Mouse (Mus musculus): ENCODE results near the gene Tas2r135. TPM values are rescaled to one million over a fixed set of nuclear protein-coding genes. Genes with fewer than 3 reads are reported as not detected.

Gene Tas2r135
- total and polyA plus RNA-seq, 3 experiments, result not detected

DNA sequence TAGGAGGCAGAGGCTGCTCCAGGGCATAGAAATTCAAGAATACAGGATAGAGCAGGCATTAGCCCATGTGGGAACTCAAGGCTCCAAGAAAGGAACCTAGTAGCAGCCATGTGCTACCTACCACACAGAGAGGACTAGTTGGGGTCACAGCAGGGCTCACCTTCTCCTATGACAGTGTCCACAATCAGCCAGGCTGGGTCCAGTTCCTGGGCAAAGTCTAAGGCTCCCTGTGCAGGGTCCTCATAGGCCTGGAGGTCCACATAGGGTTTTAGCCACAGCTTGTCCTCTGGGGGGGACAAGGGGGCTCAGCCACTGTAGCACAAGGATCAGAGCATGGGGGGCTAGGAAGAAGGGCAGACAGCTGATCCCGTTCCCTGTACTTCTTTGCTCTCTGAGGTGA, 42.7 kb upstream of the Tas2r135 start:
- Histone ChIP-seq H3K36me3 (ENCODE audit: control insufficient read depth in 1 of 2, insufficient read depth in 2 of 2, low read length in 2 of 2) (peaks cover 0 to 2% of the 10 kb centered on the region in 2 experiments; a peak in 2 of 4 replicates), H3K27ac (ENCODE audit: control insufficient read depth, low read depth, low read length) (no peak overlapping the region), H3K79me2 (ENCODE audit: control insufficient read depth, insufficient read depth, low read length, poor library complexity) (no peaks in the 10 kb centered on the region), H3K4me3 (ENCODE audit: control insufficient read depth in 1 of 2, insufficient read depth in 1 of 2, low read depth in 2 of 2, low read length in 2 of 2) (no peak overlapping the region), H3K9ac (ENCODE audit: control insufficient read depth, low read depth, low read length, poor library complexity, severe bottlenecking) (no peak overlapping the region), H3K4me1 (ENCODE audit: control insufficient read depth in 1 of 2, insufficient read depth in 2 of 2, low read length in 2 of 2) (peaks cover 0 to 11% of the 10 kb centered on the region in 2 experiments; a peak in 2 of 4 replicates), H3K9me3 (replicated peaks; ENCODE audit: insufficient read depth, low read length) (no peaks in the 10 kb centered on the region), H3K27me3 (ENCODE audit: control insufficient read depth in 1 of 2, insufficient read depth in 2 of 2, low read length in 2 of 2) (no peaks in the 10 kb centered on the region)
- DNase-seq (ENCODE audit: low read depth, low spot score), result no peak
- TF ChIP-seq ZMIZ1 (IDR thresholded peaks at IDR 0.05; ENCODE audit: low read depth, low read length) (no peak), ZKSCAN1 (IDR thresholded peaks at IDR 0.05; ENCODE audit: low read depth, low read length) (no peak), RCOR1 (IDR thresholded peaks at IDR 0.05; ENCODE audit: low read depth, low read length) (no peak), UBTF (IDR thresholded peaks at IDR 0.05; ENCODE audit: borderline replicate concordance, insufficient read depth, low read depth, low read length) (no peak), NRF1 (IDR thresholded peaks at IDR 0.05; ENCODE audit: insufficient read depth, low read depth, low read length, poor library complexity, severe bottlenecking) (no peak), CHD2 (IDR thresholded peaks at IDR 0.05; ENCODE audit: low read length) (no peak), MYC (IDR thresholded peaks at IDR 0.05; ENCODE audit: low read depth, low read length) (no peak), SMC3 (IDR thresholded peaks at IDR 0.05; ENCODE audit: low read depth, low read length) (no peak), E2F4 (IDR thresholded peaks at IDR 0.05; ENCODE audit: borderline replicate concordance, low read depth, low read length) (no peak), CHD1 (IDR thresholded peaks at IDR 0.05; ENCODE audit: low read depth, low read length) (no peak), POLR2AphosphoS5 (IDR thresholded peaks at IDR 0.05; ENCODE audit: borderline replicate concordance, low read depth, low read length) (no peak), MAFK (IDR thresholded peaks at IDR 0.05; ENCODE audit: borderline replicate concordance, low read depth, low read length) (no peak), NELFE (IDR thresholded peaks at IDR 0.05; ENCODE audit: low read depth, low read length) (no peak), MAX (IDR thresholded peaks at IDR 0.05; ENCODE audit: low read length) (no peak), KAT2A (conservative IDR thresholded peaks at IDR 0.05; ENCODE audit: low read depth, low read length) (no peak), TCF12 (IDR thresholded peaks at IDR 0.05; ENCODE audit: low read depth, low read length) (no peak), GATA1 (IDR thresholded peaks at IDR 0.05; ENCODE audit: low read depth, low read length) (no peak), SIN3A (IDR thresholded peaks at IDR 0.05; ENCODE audit: low read length) (no peak), TBP (IDR thresholded peaks at IDR 0.05; ENCODE audit: low read depth, low read length) (no peak), MXI1 (IDR thresholded peaks at IDR 0.05; ENCODE audit: low read depth, low read length) (no peak)

DNA sequence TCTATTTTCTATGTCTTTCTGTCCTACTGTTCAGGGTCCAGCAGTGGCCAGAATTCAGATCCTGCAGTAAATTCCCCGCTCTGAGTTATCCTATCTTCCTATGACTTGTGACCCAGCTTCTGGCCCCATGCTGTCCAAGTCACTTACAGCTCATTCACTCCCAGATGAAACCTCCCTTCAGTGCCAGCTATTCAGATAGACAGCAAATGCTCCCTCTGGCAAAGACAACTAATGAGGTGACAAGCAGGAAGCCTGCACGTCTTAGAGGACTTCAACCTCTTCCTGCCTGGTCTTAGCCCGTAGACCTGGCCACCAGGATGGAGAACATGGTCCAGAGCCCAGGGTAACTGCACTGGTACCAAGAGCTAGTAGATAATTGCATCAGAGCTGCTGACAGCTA, 42.3 kb upstream of the Tas2r135 start:
- no peaks in the 10 kb centered on the region for H3K9me3 ChIP-seq (replicated peaks; ENCODE audit: insufficient read depth, low read length)
- no peak for DNase-seq (ENCODE audit: low read depth, low spot score)
- H3K27me3 ChIP-seq (ENCODE audit: control insufficient read depth in 1 of 2, insufficient read depth in 2 of 2, low read length in 2 of 2), result no peaks in the 10 kb centered on the region
- H3K27ac ChIP-seq (ENCODE audit: control insufficient read depth, low read depth, low read length), result no peak overlapping the region
- H3K9ac ChIP-seq (ENCODE audit: control insufficient read depth, low read depth, low read length, poor library complexity, severe bottlenecking), result no peak overlapping the region
- peaks cover 0 to 2% of the 10 kb centered on the region in 2 experiments; a peak in 2 of 4 replicates for H3K36me3 ChIP-seq (ENCODE audit: control insufficient read depth in 1 of 2, insufficient read depth in 2 of 2, low read length in 2 of 2)
- peaks cover 0 to 11% of the 10 kb centered on the region in 2 experiments; a peak in 2 of 4 replicates for H3K4me1 ChIP-seq (ENCODE audit: control insufficient read depth in 1 of 2, insufficient read depth in 2 of 2, low read length in 2 of 2)
- H3K4me3 ChIP-seq (ENCODE audit: control insufficient read depth in 1 of 2, insufficient read depth in 1 of 2, low read depth in 2 of 2, low read length in 2 of 2), result no peak overlapping the region
- no peaks in the 10 kb centered on the region for H3K79me2 ChIP-seq (ENCODE audit: control insufficient read depth, insufficient read depth, low read length, poor library complexity)
- TF ChIP-seq USF2 (IDR thresholded peaks at IDR 0.05; ENCODE audit: borderline replicate concordance in 1 of 2, insufficient read depth in 1 of 2, low read depth in 1 of 2, low read length in 2 of 2) (no peak), MYB (IDR thresholded peaks at IDR 0.05; ENCODE audit: low read depth, low read length) (no peak), TCF12 (IDR thresholded peaks at IDR 0.05; ENCODE audit: low read depth, low read length) (no peak), POLR2A (IDR thresholded peaks at IDR 0.05; ENCODE audit: control insufficient read depth in 1 of 2, insufficient read depth in 1 of 2, low read depth in 1 of 2, low read length in 2 of 2, poor library complexity in 1 of 2) (no peak), GABPA (IDR thresholded peaks at IDR 0.05; ENCODE audit: low read depth, low read length) (no peak), ZC3H11A (IDR thresholded peaks at IDR 0.05; ENCODE audit: low read depth, low read length) (no peak), POLR2AphosphoS5 (IDR thresholded peaks at IDR 0.05; ENCODE audit: borderline replicate concordance, low read depth, low read length) (no peak), CHD1 (IDR thresholded peaks at IDR 0.05; ENCODE audit: low read depth, low read length) (no peak), CTCF (IDR thresholded peaks at IDR 0.05 in 2 of 3, conservative IDR thresholded peaks at IDR 0.05 in 1 of 3; ENCODE audit: control insufficient read depth in 1 of 3, insufficient read depth in 1 of 3, low read depth in 2 of 3, low read length in 3 of 3, poor library complexity in 1 of 3, severe bottlenecking in 1 of 3) (no peak), E2F4 (IDR thresholded peaks at IDR 0.05; ENCODE audit: borderline replicate concordance, low read depth, low read length) (no peak), ZNF384 (IDR thresholded peaks at IDR 0.05; ENCODE audit: low read depth, low read length) (no peak), TAL1 (IDR thresholded peaks at IDR 0.05; ENCODE audit: low read length) (no peak), GATA1 (IDR thresholded peaks at IDR 0.05; ENCODE audit: low read depth, low read length) (no peak), MAX (IDR thresholded peaks at IDR 0.05; ENCODE audit: low read length) (no peak), KAT2A (conservative IDR thresholded peaks at IDR 0.05; ENCODE audit: low read depth, low read length) (no peak), MAZ (IDR thresholded peaks at IDR 0.05; ENCODE audit: low read depth, low read length) (no peak)
